Mouse (Mus musculus) bone marrow macrophage, adult 2 months (primary cell): ENCODE data around the gene Gm21915. TPM values are rescaled to one million over a fixed set of nuclear protein-coding genes. Genes with fewer than 3 reads are reported as not detected.
A peak's percentile ranks its signal among the peaks of the same experiment; 100 is the strongest.

Experiments used
- H3K27ac ChIP-seq: 2 replicates; pipeline ENCODE4 v1.5.1; 2012; ENCODE audit warnings: low read depth, low read length; ENCODE audit not compliant: insufficient read depth
- H3K4me1 ChIP-seq: 2 replicates; pipeline ENCODE4 v1.6.1; 2012; ENCODE audit warnings: low read length; ENCODE audit not compliant: control insufficient read depth, insufficient read depth
- H3K4me3 ChIP-seq: 2 replicates; pipeline ENCODE4 v1.5.1; 2012; ENCODE audit warnings: mild to moderate bottlenecking, low read length, moderate library complexity; ENCODE audit not compliant: insufficient read depth
- CTCF ChIP-seq: IDR thresholded peaks from 2 replicates; pipeline ENCODE4 v1.5.1; 2012; ENCODE audit warnings: low read depth, mild to moderate bottlenecking, low read length, moderate library complexity
- POLR2A ChIP-seq: IDR thresholded peaks from 2 replicates; pipeline ENCODE4 v1.6.1; 2012; ENCODE audit warnings: mild to moderate bottlenecking, low read depth, low read length, borderline replicate concordance
- polyA plus RNA-seq: library from polyadenylated mRNA; stranded (reverse); fragments of >200 nt; gene quantifications from 2 replicates; pipeline ENCODE4 v1.2.4, GENCODE M21; 2012; ENCODE audit not compliant: missing spikeins, insufficient read depth, insufficient read length

Gm21915 gene
- not detected in 2 replicates for polyA plus RNA-seq

DNA sequence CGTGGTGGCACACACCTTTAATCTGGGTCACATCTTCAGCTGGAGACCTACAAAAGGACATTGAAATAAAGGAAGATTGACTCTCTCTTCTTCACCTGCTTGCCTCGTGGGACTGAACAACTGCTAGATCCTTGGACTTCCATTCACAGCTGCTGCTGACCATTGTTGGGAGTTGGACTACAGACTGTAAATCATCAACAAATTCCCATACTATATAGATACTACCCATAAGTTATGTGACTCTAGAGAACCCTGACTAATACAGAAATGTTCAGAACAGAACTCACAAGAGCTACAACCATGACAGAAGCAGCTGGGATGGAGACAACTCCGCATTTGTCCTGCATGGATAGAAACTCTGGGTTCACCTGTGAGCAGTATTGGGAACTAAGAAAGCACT is at the start of gene Gm21915:
Gene Gm21915 (plus strand): TSS at position 301 of the 400 bp plus-strand sequence.
- no peak within 1 kb of the TSS for H3K4me3 ChIP-seq
- no peak within 1 kb of the TSS for H3K27ac ChIP-seq
- H3K4me1 ChIP-seq = peaks cover 9% of the 10 kb centered on the region
- TF ChIP-seq CTCF (no peak), POLR2A (no peak)

DNA sequence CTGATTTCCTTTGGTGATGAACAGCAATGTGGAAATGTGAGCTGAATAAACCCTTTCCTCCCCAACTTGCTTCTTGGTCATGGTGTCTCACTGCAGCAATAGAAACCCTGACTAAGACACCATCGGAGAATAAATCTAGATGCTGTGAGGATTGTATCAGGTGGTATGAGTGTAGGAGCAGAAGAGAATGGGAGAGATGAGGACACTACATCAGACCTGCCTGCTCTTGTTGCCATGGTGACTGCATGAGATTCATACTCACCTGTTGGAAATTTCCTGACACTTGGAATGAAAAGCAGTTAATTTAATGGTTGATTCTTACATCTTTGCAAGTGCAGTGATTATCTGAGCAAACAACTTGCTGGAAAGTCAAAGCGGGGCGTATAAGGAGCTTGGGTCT is 48.1 kb upstream of the Gm21915 start:
- no peak for TF ChIP-seq CTCF
- TF ChIP-seq POLR2A = no peak
- Histone ChIP-seq H3K27ac (no peak overlapping the region), H3K4me1 (peaks cover 21% of the 10 kb centered on the region), H3K4me3 (no peak overlapping the region)

DNA sequence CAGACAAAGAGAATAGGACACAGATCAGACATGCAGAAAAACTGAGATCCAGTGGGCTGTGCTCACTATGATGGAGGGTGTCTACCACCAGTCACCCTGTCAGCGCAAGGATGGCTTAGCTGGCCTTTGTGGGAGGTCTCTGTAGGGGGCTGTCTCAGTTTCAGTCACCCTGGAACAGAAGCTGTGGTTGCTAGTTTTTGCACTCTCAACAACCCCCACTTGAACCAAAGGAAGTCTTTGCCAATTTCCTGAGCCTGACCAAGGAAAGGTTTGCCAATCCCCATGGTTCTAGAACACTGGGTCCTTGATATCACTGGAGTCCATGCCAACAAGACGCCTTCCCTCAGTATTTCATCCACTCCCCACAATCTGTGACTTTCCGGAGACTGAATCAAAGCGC is 47.6 kb upstream of the Gm21915 start:
- Histone ChIP-seq H3K4me1 (peaks cover 19% of the 10 kb centered on the region), H3K27ac (no peak overlapping the region), H3K4me3 (no peak overlapping the region)
- TF ChIP-seq POLR2A (no peak), CTCF (no peak)

DNA sequence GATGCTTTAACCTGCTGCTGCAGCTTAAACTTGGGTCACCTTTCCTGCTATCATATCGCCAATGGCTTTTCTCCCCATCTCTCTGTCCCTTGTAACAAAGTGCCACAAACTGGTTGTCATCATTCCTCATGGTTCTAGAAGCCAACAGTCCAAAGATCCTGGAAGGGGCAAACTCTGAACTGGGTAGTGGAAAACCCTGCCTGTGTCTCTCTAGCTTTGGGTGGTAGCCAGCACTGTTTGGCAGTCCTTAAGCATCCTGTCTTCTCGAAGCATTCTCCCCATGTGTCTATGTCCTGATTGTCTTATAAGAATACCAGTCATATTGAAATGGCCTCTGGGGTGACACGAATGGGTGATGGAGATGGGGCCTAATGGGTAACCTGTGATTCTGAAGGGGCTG is 45.1 kb upstream of the Gm21915 start:
- TF ChIP-seq CTCF = no peak
- TF ChIP-seq POLR2A = no peak
- Histone ChIP-seq H3K27ac (no peak overlapping the region), H3K4me1 (peaks cover 26% of the 10 kb centered on the region), H3K4me3 (no peak overlapping the region)

DNA sequence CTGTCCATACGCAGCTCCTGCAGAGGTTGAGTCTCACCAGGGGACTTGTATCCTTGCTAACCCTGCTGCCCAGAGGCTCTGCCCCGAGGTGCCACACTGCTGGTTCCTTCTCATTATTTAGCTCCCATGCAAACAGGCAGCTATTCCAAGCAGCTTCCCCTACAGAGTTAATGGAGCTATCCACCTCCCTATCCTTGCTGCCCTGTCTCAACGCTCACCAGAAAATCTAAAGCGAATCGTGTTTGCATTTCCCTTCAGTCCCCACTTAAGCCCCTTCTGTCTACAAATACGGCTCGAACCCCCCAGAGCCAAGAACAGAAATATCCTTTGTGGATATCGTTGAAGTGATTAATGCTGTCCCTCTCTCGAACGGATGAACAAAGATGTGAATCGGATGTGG is 43.8 kb upstream of the Gm21915 start:
- peaks cover 35% of the 10 kb centered on the region for H3K4me1 ChIP-seq
- no peak overlapping the region for H3K27ac ChIP-seq
- TF ChIP-seq POLR2A (no peak), CTCF (no peak)
- H3K4me3 ChIP-seq = no peak overlapping the region

DNA sequence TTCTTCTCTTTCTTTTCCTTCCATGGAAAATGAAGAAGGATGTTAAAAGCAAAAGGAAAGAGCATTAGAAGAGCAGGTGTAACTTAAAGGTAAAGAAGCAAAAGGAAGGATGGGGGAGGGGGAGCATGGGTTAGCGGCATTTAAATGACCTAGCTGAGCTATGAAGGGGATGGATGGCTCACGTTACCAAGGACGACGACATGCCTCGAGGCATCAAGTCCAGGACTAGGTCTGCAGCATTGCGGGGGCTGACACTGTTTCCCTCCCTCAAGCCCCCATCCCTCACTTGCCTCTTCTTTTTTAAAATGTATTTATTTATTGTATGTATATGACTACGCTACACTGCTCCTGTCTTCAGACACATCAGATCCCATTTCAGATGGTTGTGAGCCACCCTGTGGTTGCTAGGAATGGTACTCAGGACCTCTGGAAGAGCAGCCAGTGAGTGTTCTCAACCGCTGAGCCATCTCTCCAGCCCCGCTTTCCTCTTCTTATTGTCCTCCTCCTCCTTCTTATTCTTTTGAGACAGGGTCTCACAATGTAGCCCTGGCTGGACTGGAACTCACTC is 43.2 kb upstream of the Gm21915 start:
- peaks cover 37% of the 10 kb centered on the region for H3K4me1 ChIP-seq
- TF ChIP-seq CTCF = no peak
- no peak for TF ChIP-seq POLR2A
- H3K27ac ChIP-seq = no peak overlapping the region
- H3K4me3 ChIP-seq = no peak overlapping the region

DNA sequence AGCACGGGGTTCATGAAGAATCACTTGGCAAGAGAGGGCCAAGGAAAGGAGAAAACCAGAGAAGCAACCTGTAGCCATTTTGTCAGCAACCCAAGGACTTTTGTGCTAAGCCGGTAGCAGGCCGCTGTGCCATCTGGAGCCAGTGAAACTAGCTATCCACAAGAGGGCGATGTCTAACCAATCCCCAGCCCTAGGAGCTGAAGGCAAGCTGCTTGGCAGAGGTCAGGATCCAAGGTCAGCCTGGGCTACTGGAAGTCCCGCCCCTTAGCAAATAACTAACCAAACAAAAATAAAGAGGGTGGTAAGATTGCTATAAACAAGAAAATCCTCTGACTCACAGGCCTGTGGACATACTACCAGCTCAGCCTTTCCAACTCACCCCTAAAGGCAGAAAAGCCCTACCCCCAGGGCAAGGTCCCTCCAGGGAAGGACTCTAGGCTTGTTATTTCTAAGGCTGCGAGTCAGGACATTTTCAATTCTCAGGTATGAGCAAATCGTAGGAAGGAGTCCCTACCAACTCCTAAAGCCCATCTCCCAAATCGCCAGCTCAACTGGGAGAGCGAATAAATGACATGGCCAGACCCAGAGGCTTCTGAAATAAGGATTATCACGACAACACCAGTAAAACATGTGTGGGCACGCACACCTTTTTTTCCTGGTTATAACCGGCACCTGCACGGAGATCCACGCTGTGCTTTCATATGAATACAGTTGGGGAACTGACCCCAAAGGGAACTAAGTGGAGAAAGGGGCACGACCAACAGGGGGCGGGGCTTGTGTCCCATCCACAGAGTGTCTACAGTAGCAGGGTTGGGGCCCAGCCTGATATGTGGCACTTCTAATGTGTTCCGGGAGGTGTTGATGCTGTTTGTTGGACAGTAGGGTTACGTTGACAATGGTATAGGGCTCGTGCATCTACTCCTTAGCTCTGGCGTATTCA is 42.0 kb upstream of the Gm21915 start:
- peaks cover 34% of the 10 kb centered on the region for H3K4me1 ChIP-seq
- TF ChIP-seq CTCF (peak; percentile 64), POLR2A (no peak)
- H3K27ac ChIP-seq = 0 out of 2 replicates have a peak overlapping the region, but pooled peaks have one; percentile 0
- no peak overlapping the region for H3K4me3 ChIP-seq

DNA sequence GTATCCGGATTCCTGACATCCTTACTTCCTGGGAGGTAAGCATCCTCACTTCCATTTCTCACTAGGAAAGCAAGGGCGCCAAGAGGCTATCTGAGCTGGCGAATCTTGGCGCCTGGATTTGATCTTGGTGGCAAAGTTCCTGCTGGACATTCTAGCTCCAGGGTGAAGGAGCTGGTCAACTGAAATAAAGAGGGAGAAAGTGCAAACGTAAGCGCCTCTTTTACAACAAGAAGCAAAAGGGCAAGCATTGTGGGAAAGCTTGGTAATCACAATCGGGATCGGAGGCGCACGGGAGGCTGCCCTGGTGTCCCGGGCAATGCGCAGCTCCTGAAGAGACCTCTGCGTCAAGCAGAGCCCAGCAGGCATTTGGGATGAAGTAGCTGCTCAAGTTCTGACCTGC is 41.0 kb upstream of the Gm21915 start:
- TF ChIP-seq CTCF = no peak
- no peak for TF ChIP-seq POLR2A
- H3K4me1 ChIP-seq = peaks cover 34% of the 10 kb centered on the region
- H3K4me3 ChIP-seq = no peak overlapping the region
- no peak overlapping the region for H3K27ac ChIP-seq

DNA sequence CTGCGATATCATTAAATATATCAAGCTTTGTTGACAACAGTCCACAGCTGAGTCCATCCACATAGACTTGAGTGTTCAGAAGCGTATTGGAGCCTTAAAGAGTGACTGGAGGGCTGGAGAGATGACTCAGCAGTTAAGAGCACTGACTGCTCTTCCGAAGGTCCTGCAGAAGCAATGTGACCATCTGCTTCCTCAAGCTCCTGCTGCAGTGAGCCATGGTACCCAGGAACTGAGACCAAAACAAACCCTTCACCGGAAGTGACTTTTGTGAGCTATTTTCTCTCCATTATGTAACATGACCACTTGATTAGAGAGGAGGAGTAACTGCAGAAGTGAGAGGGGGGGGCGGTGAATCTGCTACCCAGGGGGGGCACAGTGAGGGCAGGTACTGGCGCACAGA is 39.3 kb upstream of the Gm21915 start:
- H3K27ac ChIP-seq = peak overlapping the region; percentile 84

DNA sequence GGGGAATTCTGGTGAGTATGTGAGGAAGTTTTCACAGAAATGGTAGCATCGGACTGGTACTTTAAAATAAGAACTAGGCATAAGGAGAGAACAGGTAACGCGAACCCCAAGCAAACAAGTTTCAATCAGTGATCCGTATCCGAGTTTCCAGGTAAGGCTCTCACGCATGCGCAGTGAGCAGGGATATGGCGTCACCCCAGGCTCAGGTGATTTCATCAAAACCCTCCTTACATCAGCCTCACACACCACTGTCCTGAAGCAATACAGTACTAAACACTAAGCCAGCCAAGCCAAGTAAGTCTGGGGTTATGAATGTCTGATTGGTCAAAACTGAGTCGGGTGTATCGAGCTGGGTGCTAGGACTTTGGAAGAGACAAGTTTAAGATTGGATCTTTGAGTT is 38.9 kb upstream of the Gm21915 start:
- Histone ChIP-seq H3K27ac (peak overlapping the region; percentile 70), H3K4me3 (no peak overlapping the region), H3K4me1 (peaks cover 25% of the 10 kb centered on the region)
- TF ChIP-seq POLR2A (no peak), CTCF (no peak)

More for the DNA sequence above, 39.3 kb upstream of the Gm21915 start:
- Histone ChIP-seq H3K4me3 (no peak overlapping the region), H3K4me1 (peaks cover 29% of the 10 kb centered on the region)
- TF ChIP-seq CTCF = no peak
- no peak for TF ChIP-seq POLR2A
